Mouse (Mus musculus): ENCODE measurements at regions not wholly inside any gene's neighbourhood (a gene's known extent, or its start where the extent isn't known, plus 50 kb on each side); places are given as distances from the start of the nearest gene placed in this dataset.

GRCm38 (mm10) chr10:17523558-17524328 is 199.3 kb upstream of the Cited2 start:
- Histone ChIP-seq H3K36me3 (replicated peaks; ENCODE audit: control insufficient read depth, insufficient read depth, low read depth) (no peaks in the 10 kb centered on the region), H3K4me3 (ENCODE audit: insufficient read depth in 1 of 2, low read depth in 2 of 2, low read length in 2 of 2) (no peak overlapping the region), H3K9me3 (ENCODE audit: control insufficient read depth, low read length) (no peaks in the 10 kb centered on the region), H3K9ac (replicated peaks) (no peak overlapping the region), H3K27me3 (ENCODE audit: control insufficient read depth, insufficient read depth, low read length) (no peaks in the 10 kb centered on the region), H3K4me1 (replicated peaks; ENCODE audit: control insufficient read depth in 2 of 2, insufficient read depth in 2 of 2, low read length in 1 of 2) (no peaks in the 10 kb centered on the region), H3K27ac (no peak overlapping the region), H3K4me2 (ENCODE audit: low read depth) (no peak overlapping the region)
- ATAC-seq (ENCODE audit: insufficient read depth) (no peak), DNase-seq (ENCODE audit: low read depth in 3 of 3, low spot score in 3 of 3) (no peak)
- 36% methylated on average over 6 of the region's 6 CpGs for WGBS (ENCODE audit: insufficient replicate concordance)
- TF ChIP-seq CTCF (IDR thresholded peaks at IDR 0.05; ENCODE audit: low read depth) (no peak), EP300 (IDR thresholded peaks at IDR 0.05; ENCODE audit: low read depth) (no peak)

DNA sequence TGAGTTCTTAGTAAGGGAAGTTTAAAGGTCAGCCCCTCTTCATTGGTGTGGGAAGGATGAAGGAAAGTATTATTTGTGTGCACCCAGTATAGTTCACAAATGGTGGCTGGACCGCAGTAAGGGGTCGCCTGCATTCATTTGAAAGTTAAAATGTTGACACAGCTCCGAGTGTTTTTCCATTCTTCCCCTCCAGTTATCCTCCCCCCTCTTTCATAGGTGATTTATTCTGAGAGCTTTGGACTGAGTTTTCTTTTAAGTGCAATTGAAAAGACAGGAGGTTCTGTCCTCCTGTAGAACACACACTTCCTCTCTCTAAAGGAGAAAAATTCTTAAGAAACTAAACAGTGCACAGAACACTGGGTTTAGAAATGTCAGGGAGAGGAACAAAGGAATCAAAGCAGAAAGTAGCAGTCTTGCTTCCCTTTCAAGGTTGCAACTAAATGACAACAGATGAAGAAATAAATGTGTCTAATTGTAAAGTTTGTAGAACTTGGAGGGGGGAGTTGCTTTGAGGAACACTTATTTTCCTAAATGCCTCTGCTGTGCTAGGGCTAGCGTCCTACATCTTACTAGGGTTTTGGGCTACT is 195.8 kb upstream of the Cited2 start:
- WGBS (ENCODE audit: insufficient replicate concordance), result 70% methylated on average over 4 of the region's 4 CpGs
- H3K4me1 ChIP-seq (replicated peaks; ENCODE audit: control insufficient read depth in 2 of 2, insufficient read depth in 2 of 2, low read length in 1 of 2), result no peaks in the 10 kb centered on the region

GRCm38 (mm10) chr10:17528116-17528515 is 194.9 kb upstream of the Cited2 start:
- no peak overlapping the region for H3K4me3 ChIP-seq (ENCODE audit: insufficient read depth in 1 of 2, low read depth in 2 of 2, low read length in 2 of 2)
- no peak overlapping the region for H3K27ac ChIP-seq
- H3K9ac ChIP-seq (replicated peaks), result no peak overlapping the region
- WGBS (ENCODE audit: insufficient replicate concordance), result 55% methylated on average over 2 of the region's 2 CpGs
- no peaks in the 10 kb centered on the region for H3K9me3 ChIP-seq (ENCODE audit: control insufficient read depth, low read length)
- DNase-seq (ENCODE audit: low read depth in 3 of 3, low spot score in 3 of 3) (no peak), ATAC-seq (ENCODE audit: insufficient read depth) (no peak)
- TF ChIP-seq EP300 (IDR thresholded peaks at IDR 0.05; ENCODE audit: low read depth), result no peak
- TF ChIP-seq CTCF (IDR thresholded peaks at IDR 0.05; ENCODE audit: low read depth), result no peak
- H3K4me2 ChIP-seq (ENCODE audit: low read depth), result no peak overlapping the region
- no peaks in the 10 kb centered on the region for H3K4me1 ChIP-seq (replicated peaks; ENCODE audit: control insufficient read depth in 2 of 2, insufficient read depth in 2 of 2, low read length in 1 of 2)
- H3K36me3 ChIP-seq (replicated peaks; ENCODE audit: control insufficient read depth, insufficient read depth, low read depth), result no peaks in the 10 kb centered on the region
- no peaks in the 10 kb centered on the region for H3K27me3 ChIP-seq (ENCODE audit: control insufficient read depth, insufficient read depth, low read length)

More for the DNA sequence above, 195.8 kb upstream of the Cited2 start:
- DNase-seq (ENCODE audit: low read depth in 3 of 3, low spot score in 3 of 3) (no peak), ATAC-seq (ENCODE audit: insufficient read depth) (no peak)
- no peaks in the 10 kb centered on the region for H3K36me3 ChIP-seq (replicated peaks; ENCODE audit: control insufficient read depth, insufficient read depth, low read depth)
- no peak overlapping the region for H3K27ac ChIP-seq
- H3K9ac ChIP-seq (replicated peaks), result no peak overlapping the region
- H3K4me2 ChIP-seq (ENCODE audit: low read depth), result no peak overlapping the region
- no peak overlapping the region for H3K4me3 ChIP-seq (ENCODE audit: insufficient read depth in 1 of 2, low read depth in 2 of 2, low read length in 2 of 2)
- no peaks in the 10 kb centered on the region for H3K9me3 ChIP-seq (ENCODE audit: control insufficient read depth, low read length)
- no peaks in the 10 kb centered on the region for H3K27me3 ChIP-seq (ENCODE audit: control insufficient read depth, insufficient read depth, low read length)
- TF ChIP-seq EP300 (IDR thresholded peaks at IDR 0.05; ENCODE audit: low read depth) (no peak), CTCF (IDR thresholded peaks at IDR 0.05; ENCODE audit: low read depth) (no peak)

DNA sequence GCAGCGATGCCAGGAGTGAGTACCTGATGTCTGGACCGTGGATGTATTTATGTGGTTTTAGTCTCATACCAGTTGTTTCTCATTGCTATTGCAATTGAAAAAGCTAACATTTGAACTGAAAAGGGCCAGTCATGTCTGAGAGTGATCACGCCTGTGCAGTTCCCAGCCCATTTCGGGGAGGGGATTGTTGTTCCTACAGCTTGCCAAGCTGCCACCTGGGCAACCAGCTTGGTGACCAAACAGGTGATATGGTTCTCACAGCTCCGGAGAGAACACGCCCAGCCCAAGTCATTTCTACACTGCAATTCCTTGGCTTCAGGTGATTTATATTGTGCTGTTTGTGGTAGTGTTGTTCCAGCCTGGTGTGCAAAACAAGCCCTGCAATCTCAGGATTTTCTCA is 194.2 kb upstream of the Cited2 start:
- TF ChIP-seq EP300 (IDR thresholded peaks at IDR 0.05; ENCODE audit: low read depth), result no peak
- TF ChIP-seq CTCF (IDR thresholded peaks at IDR 0.05; ENCODE audit: low read depth), result no peak

DNA sequence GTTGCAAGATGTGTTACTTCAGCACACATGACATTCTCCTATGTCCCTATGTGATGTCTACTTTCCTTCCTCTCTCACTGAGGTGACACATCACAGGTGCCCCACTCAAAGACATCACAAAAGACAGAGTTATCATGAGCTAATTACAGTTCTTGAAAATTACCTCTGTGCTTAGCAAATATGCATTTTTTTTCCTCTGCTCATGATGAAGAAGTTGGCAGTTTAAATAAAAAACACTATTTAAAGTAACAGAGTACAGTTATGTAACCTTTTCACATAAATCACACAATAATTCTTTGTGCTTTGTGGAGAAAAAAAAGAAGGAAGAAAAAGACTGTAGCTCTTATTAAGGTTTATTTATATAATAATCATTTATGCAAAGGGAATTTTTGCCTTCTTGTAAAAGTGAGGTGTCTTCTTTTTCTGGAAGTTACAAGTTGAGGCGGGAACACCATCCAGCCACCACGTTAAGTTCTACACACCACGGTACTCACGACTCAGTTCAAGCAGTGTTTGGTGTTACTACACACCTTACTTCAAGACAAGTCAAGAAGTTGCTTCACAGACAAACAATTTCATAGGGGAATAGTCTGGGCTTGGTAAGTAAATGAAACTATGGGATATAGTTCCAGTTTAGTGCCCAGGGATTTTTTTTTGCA is 193.0 kb upstream of the Cited2 start:
- TF ChIP-seq CTCF (IDR thresholded peaks at IDR 0.05; ENCODE audit: low read depth), result no peak
- TF ChIP-seq EP300 (IDR thresholded peaks at IDR 0.05; ENCODE audit: low read depth), result no peak
- H3K4me1 ChIP-seq (replicated peaks; ENCODE audit: control insufficient read depth in 2 of 2, insufficient read depth in 2 of 2, low read length in 1 of 2), result no peaks in the 10 kb centered on the region
- H3K9me3 ChIP-seq (ENCODE audit: control insufficient read depth, low read length), result no peaks in the 10 kb centered on the region
- no peak for ATAC-seq (ENCODE audit: insufficient read depth)
- no peaks in the 10 kb centered on the region for H3K36me3 ChIP-seq (replicated peaks; ENCODE audit: control insufficient read depth, insufficient read depth, low read depth)
- H3K27me3 ChIP-seq (ENCODE audit: control insufficient read depth, insufficient read depth, low read length), result no peaks in the 10 kb centered on the region
- no peak for DNase-seq (ENCODE audit: low read depth in 3 of 3, low spot score in 3 of 3)
- H3K4me3 ChIP-seq (ENCODE audit: insufficient read depth in 1 of 2, low read depth in 2 of 2, low read length in 2 of 2), result no peak overlapping the region
- no peak overlapping the region for H3K9ac ChIP-seq (replicated peaks)
- H3K27ac ChIP-seq, result no peak overlapping the region
- H3K4me2 ChIP-seq (ENCODE audit: low read depth), result no peak overlapping the region
- 70% methylated on average over 4 of the region's 4 CpGs for WGBS (ENCODE audit: insufficient replicate concordance)

More for the DNA sequence above, 194.2 kb upstream of the Cited2 start:
- no peak overlapping the region for H3K9ac ChIP-seq (replicated peaks)
- no peaks in the 10 kb centered on the region for H3K27me3 ChIP-seq (ENCODE audit: control insufficient read depth, insufficient read depth, low read length)
- DNase-seq (ENCODE audit: low read depth in 3 of 3, low spot score in 3 of 3), result no peak
- no peak for ATAC-seq (ENCODE audit: insufficient read depth)
- no peak overlapping the region for H3K27ac ChIP-seq
- no peaks in the 10 kb centered on the region for H3K9me3 ChIP-seq (ENCODE audit: control insufficient read depth, low read length)
- WGBS (ENCODE audit: insufficient replicate concordance), result 62% methylated on average over 6 of the region's 6 CpGs
- no peak overlapping the region for H3K4me2 ChIP-seq (ENCODE audit: low read depth)
- H3K4me3 ChIP-seq (ENCODE audit: insufficient read depth in 1 of 2, low read depth in 2 of 2, low read length in 2 of 2), result no peak overlapping the region
- no peaks in the 10 kb centered on the region for H3K4me1 ChIP-seq (replicated peaks; ENCODE audit: control insufficient read depth in 2 of 2, insufficient read depth in 2 of 2, low read length in 1 of 2)
- no peaks in the 10 kb centered on the region for H3K36me3 ChIP-seq (replicated peaks; ENCODE audit: control insufficient read depth, insufficient read depth, low read depth)

All from liver, embryonic 14.5 days (tissue).